14 mouse cellular contexts compared by ENCODE assay signal in genomic region chr6:99207226-99207885, GRCm38 (mm10).
DNase-seq lines count a peak whose midpoint lies in the region; ATAC-seq lines count a peak whose summit lies in the region.
"Had no signal": no experiment of that assay in that cellular context is flagged by ENCODE, and none has a peak within 500 bp of the region (broad histone marks: within the 10 kb centered on the region; RNA-seq: fewer than 3 reads in every experiment).

No protein-coding gene starts in this region.

- 31% methylated on average over 6 of the region's 6 CpGs for WGBS in heart, embryonic 11.5 days (ENCODE audit: insufficient replicate concordance)
- 60% methylated on average over 6 of the region's 6 CpGs for WGBS in midbrain, embryonic 10.5 days
- WGBS in midbrain, embryonic 14.5 days: 41% methylated on average over 6 of the region's 6 CpGs
- 36% methylated on average over 6 of the region's 6 CpGs for WGBS in neural tube, embryonic 11.5 days

- no peaks in the 10 kb centered on the region for H3K9me3 ChIP-seq in heart, embryonic 11.5 days (replicated peaks; ENCODE audit: control insufficient read depth, low read length)
- H3K9me3 ChIP-seq in midbrain, embryonic 10.5 days (replicated peaks): no peaks in the 10 kb centered on the region
- H3K9me3 ChIP-seq in midbrain, embryonic 14.5 days (ENCODE audit: control insufficient read depth, low read length): no peaks in the 10 kb centered on the region
- H3K9me3 ChIP-seq in neural tube, embryonic 11.5 days (ENCODE audit: control insufficient read depth, low read length): no peaks in the 10 kb centered on the region

- peaks cover 26% of the 10 kb centered on the region for H3K4me1 ChIP-seq in heart, embryonic 11.5 days (ENCODE audit: control insufficient read depth, insufficient read depth, low read length)
- H3K4me1 ChIP-seq in midbrain, embryonic 10.5 days: peaks cover 70% of the 10 kb centered on the region
- peaks cover 46% of the 10 kb centered on the region for H3K4me1 ChIP-seq in midbrain, embryonic 14.5 days (ENCODE audit: control insufficient read depth, insufficient read depth, low read length)
- peaks cover 48% of the 10 kb centered on the region for H3K4me1 ChIP-seq in neural tube, embryonic 11.5 days (ENCODE audit: control insufficient read depth, insufficient read depth, low read length)

- H3K4me3 ChIP-seq in heart, embryonic 11.5 days (ENCODE audit: low read depth, low read length): peak overlapping the region; percentile 13; the same call in 1 of the 2 replicates
- H3K4me3 ChIP-seq in midbrain, embryonic 10.5 days: no peak overlapping the region
- H3K4me3 ChIP-seq in midbrain, embryonic 14.5 days (replicated peaks; ENCODE audit: low read depth, low read length): no peak overlapping the region
- no peak overlapping the region for H3K4me3 ChIP-seq in neural tube, embryonic 11.5 days (ENCODE audit: low read depth, low read length)
- H3K4me3 ChIP-seq: left cerebral cortex, adult 2 months had no signal

- no peaks in the 10 kb centered on the region for H3K36me3 ChIP-seq in heart, embryonic 11.5 days (ENCODE audit: control insufficient read depth, insufficient read depth, low read length)
- no peaks in the 10 kb centered on the region for H3K36me3 ChIP-seq in midbrain, embryonic 10.5 days
- H3K36me3 ChIP-seq in midbrain, embryonic 14.5 days (ENCODE audit: control insufficient read depth, insufficient read depth, low read length): no peaks in the 10 kb centered on the region
- no peaks in the 10 kb centered on the region for H3K36me3 ChIP-seq in neural tube, embryonic 11.5 days (ENCODE audit: control insufficient read depth, insufficient read depth, low read length)

- no peak for DNase-seq in heart, adult 8-10 months (ENCODE audit: low spot score)
- DNase-seq in midbrain, embryonic 10.5 days (ENCODE audit: low spot score): peak; percentile 26
- DNase-seq in midbrain, embryonic 14.5 days: no peak
- peak; percentile 44 for DNase-seq in embryo, embryonic 9.5 days (ENCODE audit: extremely low spot score)
- peak; percentile 53 for DNase-seq in neural tube, embryonic 11.5 days (ENCODE audit: low spot score)
- no peak for DNase-seq in frontal cortex, postnatal 10 days (ENCODE audit: low spot score in 2 of 2)
- DNase-seq in urinary bladder, postnatal 36 days (ENCODE audit: low spot score in 2 of 2): no peak
- DNase-seq: adrenal gland, postnatal 10 days; lung, adult 18-20 months; thymus, adult 18-20 months had no signal

- H3K4me2 ChIP-seq in heart, embryonic 11.5 days: peak overlapping the region; percentile 66
- H3K4me2 ChIP-seq in midbrain, embryonic 14.5 days (ENCODE audit: low read length): no peak overlapping the region
- no peak overlapping the region; the same call in 1 of the 2 replicates for H3K4me2 ChIP-seq in neural tube, embryonic 11.5 days (ENCODE audit: low read depth)

- H3K27me3 ChIP-seq in heart, embryonic 11.5 days (ENCODE audit: control insufficient read depth, insufficient read depth, low read length): no peaks in the 10 kb centered on the region
- H3K27me3 ChIP-seq in midbrain, embryonic 10.5 days (ENCODE audit: low read depth, poor library complexity, severe bottlenecking): no peaks in the 10 kb centered on the region
- no peaks in the 10 kb centered on the region for H3K27me3 ChIP-seq in midbrain, embryonic 14.5 days (ENCODE audit: control insufficient read depth, insufficient read depth, low read length)
- no peaks in the 10 kb centered on the region for H3K27me3 ChIP-seq in neural tube, embryonic 11.5 days (ENCODE audit: control insufficient read depth, insufficient read depth, low read length)
- H3K27me3 ChIP-seq: CH12.LX had no signal

- peak overlapping the region; percentile 40; the same call in 1 of the 2 replicates for H3K9ac ChIP-seq in heart, embryonic 11.5 days (ENCODE audit: low read depth, low read length)
- H3K9ac ChIP-seq in midbrain, embryonic 14.5 days (replicated peaks; ENCODE audit: low read length): no peak overlapping the region
- H3K9ac ChIP-seq in neural tube, embryonic 11.5 days (ENCODE audit: low read length): no peak overlapping the region

- peak overlapping the region; percentile 55 for H3K27ac ChIP-seq in heart, embryonic 11.5 days (ENCODE audit: low read depth, low read length)
- H3K27ac ChIP-seq in midbrain, embryonic 10.5 days (replicated peaks): peak overlapping the region; percentile 61
- H3K27ac ChIP-seq in midbrain, embryonic 14.5 days (replicated peaks; ENCODE audit: low read depth, low read length): no peak overlapping the region
- peak overlapping the region; percentile 72 for H3K27ac ChIP-seq in neural tube, embryonic 11.5 days (ENCODE audit: low read depth, low read length)
- H3K27ac ChIP-seq: hindbrain, postnatal 0 days; left cerebral cortex, adult 2 months had no signal

- ATAC-seq in heart, embryonic 11.5 days (replicated peaks; ENCODE audit: insufficient number of reproducible peaks, low FRiP score, low TSS enrichment): no peak
- ATAC-seq in midbrain, embryonic 14.5 days (ENCODE audit: low FRiP score, low TSS enrichment): no peak
- 0 out of 2 replicates have a peak, but pooled peaks have one; percentile 29 for ATAC-seq in neural tube, embryonic 11.5 days (ENCODE audit: insufficient read depth, low FRiP score, low TSS enrichment)
- ATAC-seq: hindbrain, postnatal 0 days had no signal

Comparison
In these comparisons a context has a peak if more than half of its experiments do, and no peak if none do; other contexts are left out.
1. DNase-seq: peak in midbrain, embryonic 10.5 days (single experiment), embryo, embryonic 9.5 days (single experiment) and neural tube, embryonic 11.5 days (single experiment); none in heart, adult 8-10 months (single experiment), midbrain, embryonic 14.5 days (single experiment), frontal cortex, postnatal 10 days (0 of 2) and urinary bladder, postnatal 36 days (0 of 2).